Mouse (Mus musculus): ENCODE measurements at regions not wholly inside any gene's neighbourhood (a gene's known extent, or its start where the extent isn't known, plus 50 kb on each side); places are given as distances from the start of the nearest gene placed in this dataset.
A peak's percentile ranks its signal among the peaks of the same experiment; 100 is the strongest.

DNA sequence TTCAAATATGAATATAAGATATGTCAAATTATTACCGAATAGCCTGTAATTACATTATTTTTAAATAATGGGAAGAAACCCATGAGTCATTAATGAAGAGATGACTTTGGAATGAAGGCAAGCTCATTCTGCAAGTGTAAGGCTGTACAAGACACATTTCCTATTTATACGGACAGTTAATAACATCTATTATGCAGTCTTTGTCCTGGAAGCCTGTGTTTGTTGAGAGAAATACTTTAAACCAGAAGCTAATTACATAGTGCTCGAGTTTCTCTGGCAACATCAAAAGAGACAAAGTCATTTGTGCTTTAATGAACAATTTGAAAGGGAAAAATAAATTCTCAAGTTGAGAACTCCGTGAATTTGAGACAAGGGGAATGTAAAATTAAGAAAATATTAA lies 242.5 kb upstream of the BC052040 start:
- no peak for TF ChIP-seq CTCF (IDR thresholded peaks at IDR 0.05; ENCODE audit: low read depth, low read length)
- no peak for TF ChIP-seq POLR2A (IDR thresholded peaks at IDR 0.05; ENCODE audit: borderline replicate concordance, low read depth, low read length)
- no peaks in the 10 kb centered on the region for H3K4me1 ChIP-seq (ENCODE audit: control insufficient read depth, insufficient read depth, low read length)
- H3K4me3 ChIP-seq (ENCODE audit: insufficient read depth, low read length), result no peak overlapping the region
- no peak overlapping the region for H3K27ac ChIP-seq (ENCODE audit: insufficient read depth, low read depth, low read length)

DNA sequence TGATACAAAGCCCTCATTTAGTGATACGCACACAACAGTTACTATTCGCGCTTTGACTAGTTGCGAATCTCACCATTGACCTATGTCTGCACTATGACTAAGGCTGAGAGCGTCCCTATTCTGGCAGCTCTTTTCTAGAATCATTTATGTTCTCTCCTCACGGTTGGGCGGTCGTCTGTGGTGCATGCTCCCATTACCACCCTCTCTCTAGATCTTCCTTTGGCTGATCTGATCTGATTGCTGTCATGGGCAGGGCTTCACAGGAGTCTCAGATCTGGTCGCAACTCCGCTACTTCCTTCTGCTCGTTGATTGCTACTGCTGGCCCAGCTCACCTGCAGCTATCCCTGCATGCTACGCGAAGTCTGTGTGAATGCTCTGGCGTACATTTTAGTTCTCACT lies 239.2 kb upstream of the BC052040 start:
- Histone ChIP-seq H3K27ac (ENCODE audit: insufficient read depth, low read depth, low read length) (no peak overlapping the region), H3K4me3 (ENCODE audit: insufficient read depth, low read length) (no peak overlapping the region), H3K4me1 (ENCODE audit: control insufficient read depth, insufficient read depth, low read length) (no peaks in the 10 kb centered on the region)
- TF ChIP-seq CTCF (IDR thresholded peaks at IDR 0.05; ENCODE audit: low read depth, low read length) (no peak), POLR2A (IDR thresholded peaks at IDR 0.05; ENCODE audit: borderline replicate concordance, low read depth, low read length) (no peak)

DNA sequence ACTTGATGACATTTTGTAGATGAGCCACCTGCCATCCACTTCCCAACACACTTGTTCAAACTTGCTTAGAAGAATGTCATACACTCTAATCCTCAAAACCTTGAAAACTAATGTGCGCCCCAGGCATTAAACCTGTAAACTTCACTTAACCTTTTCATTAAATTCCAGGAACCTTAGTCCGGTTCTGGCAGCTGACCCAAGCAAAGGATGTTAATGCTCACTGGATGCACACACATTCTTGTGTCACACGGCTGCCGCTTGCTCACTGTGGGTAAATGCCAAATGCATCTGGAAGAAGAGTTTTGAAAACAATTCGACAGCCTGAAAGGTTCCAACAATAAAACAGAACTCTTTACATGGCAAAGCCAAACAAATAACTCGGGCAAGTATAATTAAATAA lies 235.0 kb upstream of the BC052040 start:
- H3K4me3 ChIP-seq (ENCODE audit: insufficient read depth, low read length), result no peak overlapping the region
- TF ChIP-seq CTCF (IDR thresholded peaks at IDR 0.05; ENCODE audit: low read depth, low read length) (no peak), POLR2A (IDR thresholded peaks at IDR 0.05; ENCODE audit: borderline replicate concordance, low read depth, low read length) (no peak)
- H3K27ac ChIP-seq (ENCODE audit: insufficient read depth, low read depth, low read length), result no peak overlapping the region
- H3K4me1 ChIP-seq (ENCODE audit: control insufficient read depth, insufficient read depth, low read length), result no peaks in the 10 kb centered on the region

DNA sequence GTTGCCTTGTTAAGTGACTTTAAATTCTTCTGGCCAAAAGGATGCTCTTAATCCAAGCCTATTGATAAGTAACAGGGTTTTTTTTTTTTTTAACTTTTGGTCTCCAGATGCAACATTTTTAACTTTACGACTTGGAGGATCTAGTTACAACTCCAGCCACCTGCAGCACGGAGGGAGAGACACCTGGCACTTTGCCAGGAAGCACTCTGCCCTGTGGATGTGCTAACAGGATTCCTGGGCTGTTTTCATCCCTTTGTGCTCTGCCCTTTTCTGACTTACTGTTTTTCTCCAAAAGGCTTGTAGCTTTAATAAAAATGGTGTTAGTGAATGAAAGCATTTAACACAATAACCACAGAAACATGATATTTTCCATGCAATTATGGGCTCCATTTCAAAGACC lies 233.3 kb upstream of the BC052040 start:
- TF ChIP-seq CTCF (IDR thresholded peaks at IDR 0.05; ENCODE audit: low read depth, low read length), result no peak
- no peak for TF ChIP-seq POLR2A (IDR thresholded peaks at IDR 0.05; ENCODE audit: borderline replicate concordance, low read depth, low read length)
- Histone ChIP-seq H3K4me3 (ENCODE audit: insufficient read depth, low read length) (no peak overlapping the region), H3K4me1 (ENCODE audit: control insufficient read depth, insufficient read depth, low read length) (no peaks in the 10 kb centered on the region), H3K27ac (ENCODE audit: insufficient read depth, low read depth, low read length) (no peak overlapping the region)

DNA sequence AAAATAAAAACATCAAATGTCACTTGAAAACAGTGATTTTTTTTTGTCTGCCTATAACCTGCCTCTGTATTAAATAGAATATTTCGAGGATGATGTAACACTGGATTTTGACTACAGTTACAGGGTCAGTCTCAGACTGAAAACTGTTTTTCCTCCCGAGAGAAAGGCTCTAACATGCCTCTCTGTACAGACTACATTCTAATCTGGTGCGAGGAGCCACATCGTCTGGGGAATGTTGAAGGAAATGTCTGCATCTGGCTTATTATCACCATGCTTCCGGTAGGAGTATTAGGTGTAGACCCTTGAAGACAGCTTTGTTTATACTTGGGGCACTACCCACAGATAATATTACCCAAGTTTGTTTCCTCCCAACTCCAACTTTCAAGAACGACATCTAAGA lies 210.4 kb upstream of the BC052040 start:
- no peak for TF ChIP-seq POLR2A (IDR thresholded peaks at IDR 0.05; ENCODE audit: borderline replicate concordance, low read depth, low read length)
- no peak for TF ChIP-seq CTCF (IDR thresholded peaks at IDR 0.05; ENCODE audit: low read depth, low read length)
- Histone ChIP-seq H3K4me1 (ENCODE audit: control insufficient read depth, insufficient read depth, low read length) (no peaks in the 10 kb centered on the region), H3K4me3 (ENCODE audit: insufficient read depth, low read length) (no peak overlapping the region), H3K27ac (ENCODE audit: insufficient read depth, low read depth, low read length) (no peak overlapping the region)

DNA sequence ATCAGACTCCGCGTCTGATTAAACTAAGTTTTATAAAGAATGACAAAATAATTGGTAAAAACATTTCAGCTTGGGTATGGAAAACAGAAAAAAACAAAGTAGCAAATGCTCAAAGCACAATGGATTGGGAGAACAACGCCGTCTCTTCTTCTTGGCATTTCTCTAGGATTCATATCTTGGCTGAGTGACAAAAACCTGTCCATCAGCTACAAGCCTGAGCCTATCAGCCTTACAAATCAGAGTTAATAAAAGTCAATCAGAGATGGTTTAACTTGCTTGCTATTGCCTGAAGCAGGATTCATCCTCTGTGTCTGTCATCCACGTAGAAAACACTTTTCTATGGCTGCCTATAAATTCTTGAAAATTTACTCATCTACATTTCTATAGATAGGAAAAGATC lies 206.2 kb upstream of the BC052040 start:
- H3K27ac ChIP-seq (ENCODE audit: insufficient read depth, low read depth, low read length), result no peak overlapping the region
- H3K4me3 ChIP-seq (ENCODE audit: insufficient read depth, low read length), result no peak overlapping the region
- H3K4me1 ChIP-seq (ENCODE audit: control insufficient read depth, insufficient read depth, low read length), result no peaks in the 10 kb centered on the region
- TF ChIP-seq CTCF (IDR thresholded peaks at IDR 0.05; ENCODE audit: low read depth, low read length) (no peak), POLR2A (IDR thresholded peaks at IDR 0.05; ENCODE audit: borderline replicate concordance, low read depth, low read length) (no peak)

DNA sequence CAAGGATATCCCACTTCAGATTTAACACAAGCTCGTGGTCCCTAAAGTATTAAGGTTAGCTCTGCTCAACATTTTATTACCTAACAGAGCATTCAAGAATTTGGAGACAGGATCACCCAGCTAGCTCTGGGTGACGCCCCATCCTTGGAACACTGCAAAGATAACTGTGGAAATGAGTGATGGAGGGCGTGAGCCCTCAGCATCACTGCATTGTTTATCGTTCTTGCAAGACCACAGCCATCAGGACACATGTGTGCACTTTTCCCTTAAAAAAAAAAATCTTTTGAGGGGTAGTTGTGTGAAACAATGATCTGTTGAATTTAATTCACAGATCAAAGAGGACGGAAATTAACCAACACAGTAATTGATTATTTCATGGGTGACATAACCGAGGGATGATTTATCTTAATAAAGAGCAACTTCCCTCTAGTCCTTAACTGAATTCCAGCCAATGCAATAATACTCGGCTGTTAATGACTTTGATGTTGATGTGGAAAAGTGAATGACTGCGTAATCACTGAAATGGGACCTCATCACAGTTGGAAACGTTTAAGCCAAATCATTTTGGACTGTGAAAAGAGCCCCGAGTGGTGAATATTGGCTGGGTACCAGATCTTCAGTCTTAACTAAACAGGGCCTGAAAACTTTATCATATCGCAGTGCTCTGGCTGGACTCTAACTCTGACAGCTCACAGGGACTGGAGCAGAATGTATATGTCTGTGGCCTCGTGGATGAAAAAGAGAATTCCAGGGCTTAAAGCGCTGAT lies 196.9 kb upstream of the BC052040 start:
- H3K27ac ChIP-seq (ENCODE audit: insufficient read depth, low read depth, low read length), result peak overlapping the region; percentile 23
- peaks cover 15% of the 10 kb centered on the region for H3K4me1 ChIP-seq (ENCODE audit: control insufficient read depth, insufficient read depth, low read length)
- TF ChIP-seq POLR2A (IDR thresholded peaks at IDR 0.05; ENCODE audit: borderline replicate concordance, low read depth, low read length) (no peak), CTCF (IDR thresholded peaks at IDR 0.05; ENCODE audit: low read depth, low read length) (no peak)
- H3K4me3 ChIP-seq (ENCODE audit: insufficient read depth, low read length), result no peak overlapping the region

DNA sequence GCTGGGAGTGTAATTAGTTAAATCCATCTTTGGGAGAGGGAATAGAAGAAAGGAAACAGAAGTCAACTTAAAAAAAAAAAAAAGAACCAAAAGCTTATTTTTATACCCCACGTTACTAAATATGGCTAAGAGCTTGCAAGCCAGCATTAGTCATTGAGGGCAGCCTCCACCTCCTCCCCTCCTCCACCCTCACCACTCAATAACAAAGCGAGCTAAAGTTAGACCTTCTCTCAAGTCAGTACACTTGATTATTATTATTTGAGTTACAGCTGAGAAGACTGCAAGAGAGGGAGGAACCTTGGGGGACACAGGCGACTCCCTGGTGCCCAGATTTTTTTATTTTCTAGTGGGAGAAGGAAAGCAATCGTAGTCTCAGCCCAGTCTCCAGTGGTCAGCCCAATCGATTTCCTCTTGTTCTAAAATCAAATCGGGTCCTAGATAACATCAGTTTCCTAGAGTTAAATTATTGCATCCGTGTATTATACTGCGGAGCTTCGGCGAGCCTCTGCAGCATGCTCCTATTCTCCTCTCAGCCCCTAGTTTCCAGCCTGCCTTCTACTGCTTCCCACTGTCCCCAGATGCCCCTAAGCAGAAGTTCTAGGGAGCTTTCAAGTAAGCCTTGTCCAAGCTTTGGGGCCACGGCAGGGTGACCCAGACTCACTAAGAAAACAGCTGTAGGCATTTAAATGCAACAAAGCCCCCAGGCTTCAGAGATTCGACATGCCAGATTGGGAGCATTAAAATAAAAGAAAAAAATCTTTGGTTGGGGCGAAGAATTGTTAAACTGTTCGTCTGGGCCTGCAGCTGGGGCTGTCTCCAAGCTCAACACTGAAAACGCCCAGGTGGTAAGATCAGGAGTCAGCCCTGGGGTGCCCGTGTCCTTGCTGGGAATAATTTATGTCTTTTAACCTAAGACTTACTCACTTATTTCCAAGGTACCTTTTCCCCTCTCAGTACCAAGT lies 196.0 kb upstream of the BC052040 start:
- Histone ChIP-seq H3K27ac (ENCODE audit: insufficient read depth, low read depth, low read length) (peak overlapping the region; percentile 55), H3K4me3 (ENCODE audit: insufficient read depth, low read length) (peak overlapping the region; percentile 21), H3K4me1 (ENCODE audit: control insufficient read depth, insufficient read depth, low read length) (peaks cover 15% of the 10 kb centered on the region)
- TF ChIP-seq CTCF (IDR thresholded peaks at IDR 0.05; ENCODE audit: low read depth, low read length) (no peak), POLR2A (IDR thresholded peaks at IDR 0.05; ENCODE audit: borderline replicate concordance, low read depth, low read length) (no peak)

DNA sequence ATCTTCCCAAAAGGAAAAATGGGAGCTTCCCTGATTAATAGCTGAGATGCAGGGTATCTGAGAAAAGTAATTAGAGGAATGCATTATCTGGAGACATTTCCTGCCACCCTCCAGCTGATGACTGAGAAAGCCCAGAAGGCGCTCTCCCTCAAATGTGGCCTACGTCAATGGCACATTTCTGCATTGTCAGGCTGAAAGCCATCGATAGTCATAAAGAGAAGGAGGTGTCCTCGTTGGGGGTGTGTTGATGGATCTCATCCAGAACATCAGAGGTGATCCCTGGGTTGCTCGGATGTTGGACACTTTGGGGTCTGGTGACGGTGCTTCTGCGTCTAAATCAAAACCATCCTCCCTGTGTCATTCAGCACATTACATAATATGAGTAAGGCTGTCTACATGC lies 189.9 kb upstream of the BC052040 start:
- no peak overlapping the region for H3K27ac ChIP-seq (ENCODE audit: insufficient read depth, low read depth, low read length)
- no peak for TF ChIP-seq POLR2A (IDR thresholded peaks at IDR 0.05; ENCODE audit: borderline replicate concordance, low read depth, low read length)
- no peak for TF ChIP-seq CTCF (IDR thresholded peaks at IDR 0.05; ENCODE audit: low read depth, low read length)

More for the DNA sequence above, 189.9 kb upstream of the BC052040 start:
- Histone ChIP-seq H3K4me1 (ENCODE audit: control insufficient read depth, insufficient read depth, low read length) (no peaks in the 10 kb centered on the region), H3K4me3 (ENCODE audit: insufficient read depth, low read length) (no peak overlapping the region)
